Mouse (Mus musculus): ENCODE results near the gene Gm26602. TPM values are rescaled to one million over a fixed set of nuclear protein-coding genes. Genes with fewer than 3 reads are reported as not detected.

Gene Gm26602
- polyA plus RNA-seq, 1 experiment from 2014 or later = 6.7 TPM

Small RNAs within 50 kb of the gene (microRNA-seq; reads per million reads assigned to microRNA genes)
- not detected for gene Mir6910

Other genes with a start within 250 kb of the Gm26602 start
- 5.6 and 5.9 TPM in 2 replicates for gene Madcam1, start 246.3 kb upstream of the Gm26602 start, polyA plus RNA-seq (2014; fragmentation: Nextera tagmentation; extraction: Ambion mirVana)
- 67.2 and 70.9 TPM in 2 replicates for gene Tpgs1, start 241.5 kb upstream of the Gm26602 start, polyA plus RNA-seq (2014; fragmentation: Nextera tagmentation; extraction: Ambion mirVana)
- gene Cdc34, start 228.7 kb upstream of the Gm26602 start, polyA plus RNA-seq (2014; fragmentation: Nextera tagmentation; extraction: Ambion mirVana) = 171 and 175 TPM in 2 replicates
- gene Gzmm, start 221.8 kb upstream of the Gm26602 start, polyA plus RNA-seq (2014; fragmentation: Nextera tagmentation; extraction: Ambion mirVana) = 0.45 and 0.94 TPM in 2 replicates
- gene Bsg, start 206.4 kb upstream of the Gm26602 start, polyA plus RNA-seq (2014; fragmentation: Nextera tagmentation; extraction: Ambion mirVana) = 633 and 674 TPM in 2 replicates
- gene Hcn2, start 194.2 kb upstream of the Gm26602 start, polyA plus RNA-seq (2014; fragmentation: Nextera tagmentation; extraction: Ambion mirVana) = not detected in 2 replicates
- gene Polrmt, start 164.3 kb upstream of the Gm26602 start, polyA plus RNA-seq (2014; fragmentation: Nextera tagmentation; extraction: Ambion mirVana) = 32.2 and 36.1 TPM in 2 replicates
- 0.17 and 0.33 TPM in 2 replicates for gene Fgf22, start 155.8 kb upstream of the Gm26602 start, polyA plus RNA-seq (2014; fragmentation: Nextera tagmentation; extraction: Ambion mirVana)
- 112 and 118 TPM in 2 replicates for gene Rnf126, start 143.9 kb upstream of the Gm26602 start, polyA plus RNA-seq (2014; fragmentation: Nextera tagmentation; extraction: Ambion mirVana)
- 1.8 and 1.9 TPM in 2 replicates for gene Fstl3, start 133.6 kb upstream of the Gm26602 start, polyA plus RNA-seq (2014; fragmentation: Nextera tagmentation; extraction: Ambion mirVana)
- not detected in 2 replicates for gene Prss57, start 119.9 kb upstream of the Gm26602 start, polyA plus RNA-seq (2014; fragmentation: Nextera tagmentation; extraction: Ambion mirVana)
- 108 and 109 TPM in 2 replicates for gene Palm, start 117.3 kb upstream of the Gm26602 start, polyA plus RNA-seq (2014; fragmentation: Nextera tagmentation; extraction: Ambion mirVana)
- 0.21 and 0.29 TPM in 2 replicates for gene Misp, start 89.9 kb upstream of the Gm26602 start, polyA plus RNA-seq (2014; fragmentation: Nextera tagmentation; extraction: Ambion mirVana)
- 328 and 351 TPM in 2 replicates for gene Ptbp1, start 56.4 kb upstream of the Gm26602 start, polyA plus RNA-seq (2014; fragmentation: Nextera tagmentation; extraction: Ambion mirVana)
- gene Prtn3, start 36.4 kb upstream of the Gm26602 start, polyA plus RNA-seq (2014; fragmentation: Nextera tagmentation; extraction: Ambion mirVana) = 16.0 and 19.6 TPM in 2 replicates
- gene Plppr3, start 36.2 kb upstream of the Gm26602 start, polyA plus RNA-seq (2014; fragmentation: Nextera tagmentation; extraction: Ambion mirVana) = 95.1 and 95.7 TPM in 2 replicates
- gene Elane, start 24.6 kb upstream of the Gm26602 start, polyA plus RNA-seq (2014; fragmentation: Nextera tagmentation; extraction: Ambion mirVana) = 0.20 TPM in 1 of 2 replicates, not detected in the other
- not detected in 2 replicates for gene Cfd, start 20.0 kb upstream of the Gm26602 start, polyA plus RNA-seq (2014; fragmentation: Nextera tagmentation; extraction: Ambion mirVana)
- 43.1 and 43.8 TPM in 2 replicates for gene Med16, start 1.9 kb upstream of the Gm26602 start, polyA plus RNA-seq (2014; fragmentation: Nextera tagmentation; extraction: Ambion mirVana)
- 0.21 and 0.34 TPM in 2 replicates for gene Kiss1r, start 6.1 kb downstream of the Gm26602 start, polyA plus RNA-seq (2014; fragmentation: Nextera tagmentation; extraction: Ambion mirVana)
- gene R3hdm4, start 10.4 kb downstream of the Gm26602 start, polyA plus RNA-seq (2014; fragmentation: Nextera tagmentation; extraction: Ambion mirVana) = 133 and 138 TPM in 2 replicates
- 11.8 and 12.9 TPM in 2 replicates for gene Arid3a, start 16.2 kb downstream of the Gm26602 start, polyA plus RNA-seq (2014; fragmentation: Nextera tagmentation; extraction: Ambion mirVana)
- gene Wdr18, start 49.3 kb downstream of the Gm26602 start, polyA plus RNA-seq (2014; fragmentation: Nextera tagmentation; extraction: Ambion mirVana) = 141 and 144 TPM in 2 replicates
- gene Grin3b, start 59.9 kb downstream of the Gm26602 start, polyA plus RNA-seq (2014; fragmentation: Nextera tagmentation; extraction: Ambion mirVana) = 0.23 and 0.41 TPM in 2 replicates
- 15.7 and 15.9 TPM in 2 replicates for gene Tmem259, start 73.5 kb downstream of the Gm26602 start, polyA plus RNA-seq (2014; fragmentation: Nextera tagmentation; extraction: Ambion mirVana)
- gene Cnn2, start 77.7 kb downstream of the Gm26602 start, polyA plus RNA-seq (2014; fragmentation: Nextera tagmentation; extraction: Ambion mirVana) = 250 and 255 TPM in 2 replicates
- gene Abca7, start 85.6 kb downstream of the Gm26602 start, polyA plus RNA-seq (2014; fragmentation: Nextera tagmentation; extraction: Ambion mirVana) = 1.3 and 1.4 TPM in 2 replicates
- gene Arhgap45, start 105.8 kb downstream of the Gm26602 start, polyA plus RNA-seq (2014; fragmentation: Nextera tagmentation; extraction: Ambion mirVana) = 8.5 and 10.8 TPM in 2 replicates
- 294 and 308 TPM in 2 replicates for gene Polr2e, start 128.9 kb downstream of the Gm26602 start, polyA plus RNA-seq (2014; fragmentation: Nextera tagmentation; extraction: Ambion mirVana)
- 475 and 534 TPM in 2 replicates for gene Gpx4, start 136.3 kb downstream of the Gm26602 start, polyA plus RNA-seq (2014; fragmentation: Nextera tagmentation; extraction: Ambion mirVana)
- 8.1 and 10.8 TPM in 2 replicates for gene Sbno2, start 194.7 kb downstream of the Gm26602 start, polyA plus RNA-seq (2014; fragmentation: Nextera tagmentation; extraction: Ambion mirVana)
- 23.6 and 27.1 TPM in 2 replicates for gene Stk11, start 204.9 kb downstream of the Gm26602 start, polyA plus RNA-seq (2014; fragmentation: Nextera tagmentation; extraction: Ambion mirVana)
- 416 and 426 TPM in 2 replicates for gene Atp5d, start 227.8 kb downstream of the Gm26602 start, polyA plus RNA-seq (2014; fragmentation: Nextera tagmentation; extraction: Ambion mirVana)
- gene Cbarp, start 230.0 kb downstream of the Gm26602 start, polyA plus RNA-seq (2014; fragmentation: Nextera tagmentation; extraction: Ambion mirVana) = 4.7 and 6.5 TPM in 2 replicates
- 59.3 and 60.9 TPM in 2 replicates for gene Midn, start 237.4 kb downstream of the Gm26602 start, polyA plus RNA-seq (2014; fragmentation: Nextera tagmentation; extraction: Ambion mirVana)